Mouse (Mus musculus) G1E (cell line): Measurements from ENCODE around the gene Ccl28.
"Not testable (repeated sequence)": the region's sequence is repeated elsewhere in the genome, so short reads cannot be mapped to it uniquely, and the experiment has no call there.

Experiments
- CTCF ChIP-seq: IDR thresholded peaks from 2 replicates; pipeline ENCODE4 v1.5.1; 2012; ENCODE audit warnings: low read depth, low read length, inconsistent platforms, mixed read lengths
- GATA1 ChIP-seq: IDR thresholded peaks from 2 replicates; pipeline ENCODE4 v1.6.1; 2012; ENCODE audit warnings: borderline replicate concordance, low read length, inconsistent platforms, mixed read lengths
- GATA2 ChIP-seq: IDR thresholded peaks from 2 replicates; pipeline ENCODE4 v1.6.1; 2012; ENCODE audit warnings: low read depth, low read length, inconsistent platforms, borderline replicate concordance
- POLR2AphosphoS5 ChIP-seq: IDR thresholded peaks from 2 replicates; pipeline ENCODE4 v1.6.1; 2012; ENCODE audit warnings: low read depth, low read length, inconsistent platforms; ENCODE audit not compliant: insufficient replicate concordance
- TAL1 ChIP-seq: conservative IDR thresholded peaks from 2 replicates; pipeline ENCODE4 v1.6.1; 2012; ENCODE audit warnings: low read depth, low read length, inconsistent platforms, mixed read lengths

GRCm38 (mm10) chr13:119600166-119600565 lies 23.5 kb upstream of the Ccl28 start:
- TF ChIP-seq CTCF, POLR2AphosphoS5, TAL1, GATA1, GATA2: not testable (repeated sequence)
